Mouse (Mus musculus) ES-E14 (cell line): ENCODE data around the gene Ptprcap.

Experiments used
- CHD2 ChIP-seq: IDR thresholded peaks from 2 replicates; pipeline ENCODE4 v1.6.1; 2014; ENCODE audit warnings: mild to moderate bottlenecking, low read depth, low read length, inconsistent platforms
- HCFC1 ChIP-seq: IDR thresholded peaks from 2 replicates; pipeline ENCODE4 v1.6.1; 2012; ENCODE audit warnings: low read length, inconsistent platforms, borderline replicate concordance; ENCODE audit not compliant: insufficient read depth
- MAFK ChIP-seq: IDR thresholded peaks from 2 replicates; pipeline ENCODE4 v1.6.1; 2014; ENCODE audit warnings: mild to moderate bottlenecking, low read depth, low read length, inconsistent platforms; ENCODE audit not compliant: insufficient read depth
- ZNF384 ChIP-seq: IDR thresholded peaks from 2 replicates; pipeline ENCODE4 v1.6.1; 2012; ENCODE audit warnings: low read depth, low read length, inconsistent platforms

DNA sequence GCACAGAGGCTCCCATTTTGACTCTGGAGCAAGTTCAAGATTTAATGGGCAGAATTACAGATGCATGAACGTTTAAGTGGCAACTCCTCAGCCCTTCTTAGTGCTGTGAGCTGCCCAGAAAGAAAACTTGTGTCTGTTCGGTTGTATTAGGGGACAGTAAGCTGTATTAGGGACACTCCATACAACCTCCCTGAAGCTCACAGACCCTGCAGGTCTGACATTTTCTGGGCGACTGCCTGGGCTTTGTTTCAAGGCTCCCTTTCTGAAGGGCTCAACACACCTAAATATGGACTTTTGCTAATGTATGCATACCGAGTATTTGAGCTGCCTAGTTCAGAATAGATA, 10.1 kb downstream of the Ptprcap start:
- TF ChIP-seq HCFC1: no peak
- TF ChIP-seq ZNF384: no peak
- no peak for TF ChIP-seq CHD2
- no peak for TF ChIP-seq MAFK
